Mouse (Mus musculus) CH12.LX (cell line): ENCODE data around the gene Ei24. TPM values are rescaled to one million over a fixed set of nuclear protein-coding genes. Genes with fewer than 3 reads are reported as not detected.

Source experiments
- DNase-seq: peaks from one replicate; pipeline ENCODE4 v3.0.0-alpha.2; 2013; ENCODE audit errors: extremely low read depth
- H3K27ac ChIP-seq: 2 replicates; pipeline ENCODE4 v1.5.1; 2012; ENCODE audit warnings: low read depth, mild to moderate bottlenecking, control low read depth, moderate library complexity; ENCODE audit not compliant: insufficient read depth
- H3K27me3 ChIP-seq: replicated peaks from 2 replicates; pipeline ENCODE3; 2012; ENCODE audit warnings: inconsistent platforms
- H3K36me3 ChIP-seq, 2 experiments: replicated peaks in 1 of 2; 2 replicates each; pipeline versions ENCODE3 to v1.6.1; 2012; ENCODE audit warnings: inconsistent platforms in 1 of 2, low read length in 1 of 2, mild to moderate bottlenecking in 1 of 2, mixed read lengths in 1 of 2, moderate library complexity in 1 of 2; ENCODE audit not compliant: control insufficient read depth in 1 of 2, insufficient read depth in 1 of 2
- H3K4me1 ChIP-seq, 2 experiments: 2 replicates each; pipeline ENCODE4 v1.6.1; 2012; ENCODE audit warnings: inconsistent platforms in 1 of 2, moderate library complexity in 1 of 2; ENCODE audit not compliant: insufficient read depth in 2 of 2, control insufficient read depth in 1 of 2
- H3K4me2 ChIP-seq: 2 replicates; pipeline ENCODE4 v1.6.1; 2012; ENCODE audit warnings: low read depth, mild to moderate bottlenecking, control low read depth; ENCODE audit not compliant: poor library complexity, insufficient read depth, severe bottlenecking
- H3K4me3 ChIP-seq, 3 experiments: fragments of 150-350 bp in 1 of 3; sonication (generic) in 1 of 3; replicated peaks in 1 of 3; 2 replicates each; pipeline versions ENCODE3 to v1.5.1; 2011 to 2012; ENCODE audit warnings: low read depth in 2 of 3, low read length in 2 of 3, mild to moderate bottlenecking in 2 of 3, moderate library complexity in 2 of 3, control low read depth in 1 of 3, improper control_type of control experiment in 1 of 3, inconsistent platforms in 1 of 3, mixed read lengths in 1 of 3; ENCODE audit not compliant: poor library complexity in 1 of 3
- H3K79me2 ChIP-seq: replicated peaks from 2 replicates; pipeline ENCODE4 v1.6.1; 2012; ENCODE audit warnings: mild to moderate bottlenecking, moderate library complexity; ENCODE audit not compliant: control insufficient read depth, poor library complexity, insufficient read depth, severe bottlenecking; ENCODE audit errors: extremely low read depth
- H3K9ac ChIP-seq: 2 replicates; pipeline ENCODE4 v1.6.1; 2012; ENCODE audit warnings: low read depth, mild to moderate bottlenecking, control low read depth, moderate library complexity; ENCODE audit not compliant: insufficient read depth
- H3K9me3 ChIP-seq: replicated peaks from 2 replicates; pipeline ENCODE3; 2012; ENCODE audit warnings: low read length, inconsistent platforms, mixed read lengths
- CTCF ChIP-seq, 2 experiments: IDR thresholded peaks in 1 of 2; conservative IDR thresholded peaks in 1 of 2; 2 replicates each; pipeline ENCODE4 v1.5.1; 2011 to 2012; ENCODE audit warnings: low read depth in 2 of 2, low read length in 2 of 2, improper control_type of control experiment in 1 of 2, inconsistent platforms in 1 of 2, mild to moderate bottlenecking in 1 of 2, moderate library complexity in 1 of 2
- ELF1 ChIP-seq: IDR thresholded peaks from 2 replicates; pipeline ENCODE4 v1.6.1; 2014; ENCODE audit warnings: low read depth, mild to moderate bottlenecking, inconsistent platforms, low read length, improper control_type of control experiment
- EP300 ChIP-seq: IDR thresholded peaks from 2 replicates; pipeline ENCODE4 v1.6.1; 2011; ENCODE audit warnings: low read length, improper control_type of control experiment
- ETS1 ChIP-seq: conservative IDR thresholded peaks from 2 replicates; pipeline ENCODE4 v1.6.1; 2012; ENCODE audit warnings: low read depth, mild to moderate bottlenecking, inconsistent platforms, low read length, improper control_type of control experiment, moderate library complexity
- GABPA ChIP-seq: IDR thresholded peaks from 2 replicates; pipeline ENCODE4 v1.6.1; 2012; ENCODE audit warnings: low read depth, low read length, improper control_type of control experiment, inconsistent platforms; ENCODE audit not compliant: insufficient replicate concordance
- IRF4 ChIP-seq: IDR thresholded peaks from 2 replicates; pipeline ENCODE4 v1.6.1; 2014; ENCODE audit warnings: low read depth, mild to moderate bottlenecking, inconsistent platforms, low read length, improper control_type of control experiment
- JUN ChIP-seq: IDR thresholded peaks from 2 replicates; pipeline ENCODE4 v1.6.1; 2011; ENCODE audit warnings: low read depth, mild to moderate bottlenecking, low read length, improper control_type of control experiment, moderate library complexity; ENCODE audit not compliant: insufficient read depth
- JUND ChIP-seq: conservative IDR thresholded peaks from 2 replicates; pipeline ENCODE4 v1.6.1; 2011; ENCODE audit warnings: low read depth, low read length, improper control_type of control experiment
- MAX ChIP-seq: IDR thresholded peaks from 2 replicates; pipeline ENCODE4 v1.6.1; 2011; ENCODE audit warnings: low read length, improper control_type of control experiment
- NELFE ChIP-seq: IDR thresholded peaks from 2 replicates; pipeline ENCODE4 v1.6.1; 2011; ENCODE audit warnings: low read depth, low read length, improper control_type of control experiment
- NRF1 ChIP-seq: IDR thresholded peaks from 2 replicates; pipeline ENCODE4 v1.6.1; 2014; ENCODE audit warnings: low read depth, mild to moderate bottlenecking, inconsistent platforms, low read length, improper control_type of control experiment, moderate library complexity
- POLR2A ChIP-seq: IDR thresholded peaks from 2 replicates; pipeline ENCODE4 v1.6.1; 2011; ENCODE audit warnings: low read depth, mild to moderate bottlenecking, improper control_type of control experiment, low read length
- SIN3A ChIP-seq: IDR thresholded peaks from 2 replicates; pipeline ENCODE4 v1.6.1; 2012; ENCODE audit warnings: low read length, improper control_type of control experiment, inconsistent platforms
- TBP ChIP-seq: conservative IDR thresholded peaks from 2 replicates; pipeline ENCODE4 v1.6.1; 2011; ENCODE audit warnings: low read depth, low read length, improper control_type of control experiment
- UBTF ChIP-seq: IDR thresholded peaks from 2 replicates; pipeline ENCODE4 v1.6.1; 2012; ENCODE audit warnings: low read depth, mild to moderate bottlenecking, inconsistent platforms, low read length, improper control_type of control experiment, moderate library complexity
- USF1 ChIP-seq: IDR thresholded peaks from 2 replicates; pipeline ENCODE4 v1.6.1; 2014; ENCODE audit warnings: low read depth, mild to moderate bottlenecking, inconsistent platforms, low read length, improper control_type of control experiment
- ZKSCAN1 ChIP-seq: IDR thresholded peaks from 2 replicates; pipeline ENCODE4 v1.6.1; 2012; ENCODE audit warnings: low read depth, inconsistent platforms, low read length, improper control_type of control experiment, borderline replicate concordance
- ZMIZ1 ChIP-seq: IDR thresholded peaks from 2 replicates; pipeline ENCODE4 v1.6.1; 2012; ENCODE audit warnings: low read depth, mild to moderate bottlenecking, inconsistent platforms, low read length, improper control_type of control experiment
- dilution Hi-C: fragments of 300-500 bp; cut with MboI; formaldehyde crosslinking; loops from 2 replicates; pipeline ENCODE4 v1.14.3; 2020; ENCODE audit warnings: low sequenced_read_pairs; ENCODE audit not compliant: extremely low pct_unique_long_range_greater_than_20kb, extremely low pct_ligation_motif_present
- in situ Hi-C: fragments of 300-500 bp; cut with MboI; formaldehyde crosslinking; loops from 3 replicates; pipeline ENCODE4 v1.14.3; 2019; ENCODE audit warnings: low sequenced_read_pairs, low pct_ligation_motif_present, low pct_unique_long_range_greater_than_20kb, mixed read lengths
- polyA plus RNA-seq: library from polyadenylated mRNA; unstranded; fragments of >175 nt; gene quantifications from 2 replicates; pipeline ENCODE4 v1.2.1, GENCODE M21; 2012; ENCODE audit warnings: low read depth; ENCODE audit not compliant: insufficient read length
- total RNA-seq, 2 experiments: library from RNA; depleted of rRNA; stranded (reverse); fragments of 300-350 nt in 1 of 2; fragments of >200 nt in 1 of 2; gene quantifications; 2 replicates each; pipeline ENCODE4 v1.2.3; 2012 to 2014

Ei24 gene
- total and polyA plus RNA-seq, 3 experiments = 37.7 to 64.3 (median 57.6) TPM

DNA sequence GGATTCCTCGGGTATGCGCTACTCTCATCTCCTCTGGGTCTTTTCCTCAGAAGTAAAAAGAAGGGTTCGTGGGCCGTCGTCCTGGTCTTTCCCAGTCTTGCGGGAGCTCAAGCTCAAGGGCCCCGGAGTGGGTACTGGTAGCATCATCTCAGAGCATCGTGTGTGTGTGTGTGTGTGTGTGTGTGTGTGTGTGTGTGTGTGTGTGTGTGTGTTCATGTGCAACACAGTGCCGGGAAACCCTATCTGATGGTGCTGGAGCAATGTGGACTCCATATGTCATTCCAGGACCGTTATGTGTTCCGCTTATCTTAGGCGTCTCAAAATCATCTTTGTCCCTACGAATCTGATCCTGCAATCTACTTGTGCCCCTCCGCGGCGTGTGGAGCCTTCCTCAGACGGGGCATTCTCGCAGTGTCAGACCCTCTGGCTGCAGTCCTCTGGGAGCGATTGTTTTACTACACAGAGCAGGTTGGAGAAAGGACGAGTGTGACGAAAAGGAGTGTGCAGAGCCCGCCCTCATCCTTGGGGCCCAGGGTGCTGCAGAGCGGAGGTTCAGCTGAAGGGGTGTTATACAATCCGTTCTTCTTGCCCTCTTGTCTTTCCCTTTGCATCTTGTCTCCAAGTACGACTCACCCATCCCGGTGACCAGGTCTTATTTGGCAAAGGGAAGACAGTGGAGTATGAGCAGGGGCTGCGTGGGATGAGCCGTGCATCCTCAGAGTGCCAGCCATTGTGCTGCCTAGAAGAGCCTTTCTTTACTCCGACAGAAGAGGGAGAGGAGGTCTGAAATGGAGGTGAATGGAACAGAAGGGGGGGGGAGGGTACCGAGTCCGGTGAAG, 36.1 kb upstream of the Ei24 start:
- no peak overlapping the region for H3K4me3 ChIP-seq
- DNase-seq = no peak
- H3K4me2 ChIP-seq = no peak overlapping the region
- no peaks in the 10 kb centered on the region for H3K36me3 ChIP-seq
- no peak overlapping the region for H3K27ac ChIP-seq
- in situ Hi-C loops = no loop called here
- no peaks in the 10 kb centered on the region for H3K9me3 ChIP-seq
- no peaks in the 10 kb centered on the region for H3K79me2 ChIP-seq
- dilution Hi-C loops = no loop called here
- H3K27me3 ChIP-seq = peaks cover 4% of the 10 kb centered on the region
- no peaks in the 10 kb centered on the region for H3K4me1 ChIP-seq
- no peak overlapping the region for H3K9ac ChIP-seq
- no peak for TF ChIP-seq CTCF (conservative IDR thresholded peaks at IDR 0.05 in 1 of 2, IDR thresholded peaks at IDR 0.05 in 1 of 2; ENCODE audit: low read depth in 2 of 2, low read length in 2 of 2)

DNA sequence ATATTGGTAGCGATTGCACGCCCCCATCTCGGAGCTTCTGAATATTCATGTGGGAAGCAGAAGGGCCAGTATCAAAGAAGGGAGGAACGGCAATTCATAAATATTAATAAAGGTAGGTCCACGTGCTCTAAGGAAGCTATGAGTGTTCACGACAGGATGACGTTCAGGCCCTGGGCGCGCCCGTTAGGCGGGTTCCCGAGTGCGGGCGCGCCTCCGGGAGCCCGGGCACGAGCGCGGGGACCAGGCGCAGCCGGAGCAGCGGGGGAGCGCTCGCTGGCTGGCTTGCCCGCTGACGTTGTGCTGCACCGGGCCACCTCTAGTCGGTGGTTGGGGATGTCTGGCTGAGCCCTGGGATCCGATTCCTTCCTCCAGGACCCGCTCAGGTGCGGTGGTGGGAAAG, 35.3 kb upstream of the Ei24 start:
- Histone ChIP-seq H3K4me1 (no peaks in the 10 kb centered on the region), H3K36me3 (no peaks in the 10 kb centered on the region), H3K27ac (no peak overlapping the region), H3K4me3 (no peak overlapping the region), H3K4me2 (no peak overlapping the region), H3K79me2 (no peaks in the 10 kb centered on the region), H3K9ac (no peak overlapping the region), H3K9me3 (no peaks in the 10 kb centered on the region), H3K27me3 (peaks cover 4% of the 10 kb centered on the region)
- no peak for DNase-seq
- in situ Hi-C loops (no loop called here), dilution Hi-C loops (no loop called here)
- TF ChIP-seq TBP (no peak), MAX (no peak), GABPA (no peak), USF1 (no peak), EP300 (no peak), JUN (no peak), IRF4 (no peak), JUND (no peak), SIN3A (no peak), ELF1 (no peak), CTCF (conservative IDR thresholded peaks at IDR 0.05 in 1 of 2, IDR thresholded peaks at IDR 0.05 in 1 of 2; ENCODE audit: low read depth in 2 of 2, low read length in 2 of 2) (no peak), ZKSCAN1 (no peak), POLR2A (no peak), UBTF (no peak), NRF1 (no peak), NELFE (no peak), ZMIZ1 (no peak), ETS1 (no peak)
